Mouse (Mus musculus): ENCODE results near the gene Pitpnm2. TPM values are rescaled to one million over a fixed set of nuclear protein-coding genes. Genes with fewer than 3 reads are reported as not detected.

Gene Pitpnm2
- polyA plus RNA-seq, 1 experiment from 2014 or later = 7.3 TPM

DNA sequence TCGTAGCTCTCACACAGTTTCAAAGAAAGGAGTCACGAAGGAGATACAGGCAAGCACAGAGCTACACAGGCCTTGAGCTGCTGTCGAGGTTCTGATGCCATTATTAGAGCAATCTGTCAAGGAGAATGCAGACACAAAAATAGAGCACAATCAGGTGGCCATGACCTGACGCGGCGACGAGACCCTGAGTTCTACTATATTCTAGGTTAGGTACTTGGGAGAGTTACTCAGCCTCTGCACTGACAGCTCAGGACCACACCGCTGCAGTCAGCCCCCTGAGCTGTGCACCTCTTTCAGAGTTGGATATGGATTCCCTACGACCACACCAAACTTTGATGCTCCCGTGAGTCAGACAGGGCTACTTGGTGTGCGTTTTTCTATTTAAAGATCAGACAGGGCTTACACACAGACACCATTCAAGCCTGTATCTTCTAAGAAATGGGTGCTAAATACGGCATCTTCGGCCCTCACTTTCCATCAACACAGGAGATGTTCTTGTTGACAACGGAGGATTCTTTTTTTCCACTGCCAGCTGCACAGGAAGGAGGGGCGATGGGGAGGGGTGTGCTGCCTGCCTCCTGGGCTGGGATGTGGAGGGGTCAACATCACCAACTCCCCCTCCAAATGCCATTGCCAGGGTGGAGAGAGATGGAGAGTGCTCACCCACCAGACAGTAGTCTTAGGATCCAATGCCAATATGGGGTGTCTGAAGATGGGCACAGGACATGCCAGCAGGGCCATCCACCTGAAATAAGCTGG is 63.7 kb downstream of the Pitpnm2 start:
- Histone ChIP-seq H3K36me3 (ENCODE audit: control insufficient read depth, insufficient read depth) (no peaks in the 10 kb centered on the region), H3K27me3 (ENCODE audit: control insufficient read depth, insufficient read depth, low read length) (no peaks in the 10 kb centered on the region), H3K4me1 (ENCODE audit: control insufficient read depth, insufficient read depth, low read length) (peaks cover 69% of the 10 kb centered on the region), H3K9ac (ENCODE audit: low read length) (peak overlapping the region; percentile 68), H3K27ac (ENCODE audit: low read length) (peak overlapping the region; percentile 95), H3K4me3 (ENCODE audit: low read length) (peak overlapping the region; percentile 39), H3K9me3 (replicated peaks; ENCODE audit: control insufficient read depth, low read length) (no peaks in the 10 kb centered on the region), H3K4me2 (ENCODE audit: low read depth, low read length) (peak overlapping the region; percentile 55)
- peak; percentile 26 for ATAC-seq (replicated peaks; ENCODE audit: extremely low read depth, insufficient read depth, low FRiP score)
- 38% methylated on average over 15 of the region's 15 CpGs for WGBS

DNA sequence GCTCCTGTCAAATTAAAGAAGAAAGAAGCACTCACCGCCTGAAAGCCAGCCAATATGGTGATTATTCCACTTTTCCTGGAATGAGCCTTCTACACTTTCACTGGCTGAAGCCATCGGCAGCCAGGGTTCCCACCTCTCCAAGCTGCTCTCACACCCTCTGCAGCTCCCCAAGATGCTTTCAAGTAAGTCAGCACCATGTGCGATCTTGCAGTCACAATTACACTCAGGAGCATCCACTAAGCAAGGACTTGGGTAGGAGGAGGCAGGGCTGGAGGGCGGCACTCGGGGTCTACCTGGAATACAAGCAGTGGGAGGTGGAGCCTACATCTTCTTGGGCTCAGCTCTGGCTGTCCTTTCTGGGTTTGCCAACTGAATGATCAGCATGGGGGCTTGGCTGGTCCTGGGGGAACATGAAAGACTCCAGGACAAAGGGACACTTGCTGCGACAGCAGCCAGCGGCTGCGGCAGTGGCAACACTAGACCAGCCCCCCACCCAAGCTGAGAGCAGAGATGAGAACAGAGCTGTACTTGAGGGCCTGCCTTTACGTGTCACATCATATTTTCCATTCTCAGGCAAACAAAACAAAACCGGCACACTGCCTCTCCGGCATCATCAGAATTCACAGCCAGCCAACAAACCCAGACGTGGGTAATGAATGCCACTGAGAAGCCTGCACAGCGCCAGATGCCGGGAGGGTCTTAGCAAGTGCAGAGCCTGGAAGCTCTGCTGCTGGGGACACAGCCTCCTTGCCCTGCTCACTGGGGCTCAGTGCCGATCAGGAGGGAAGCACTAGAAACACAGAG is 64.5 kb downstream of the Pitpnm2 start:
- no peaks in the 10 kb centered on the region for H3K36me3 ChIP-seq (ENCODE audit: control insufficient read depth, insufficient read depth)
- peak overlapping the region; percentile 68 for H3K9ac ChIP-seq (ENCODE audit: low read length)
- H3K4me1 ChIP-seq (ENCODE audit: control insufficient read depth, insufficient read depth, low read length) = peaks cover 69% of the 10 kb centered on the region
- ATAC-seq (replicated peaks; ENCODE audit: extremely low read depth, insufficient read depth, low FRiP score) = peak; percentile 6; the same call in 1 of the 2 replicates
- H3K9me3 ChIP-seq (replicated peaks; ENCODE audit: control insufficient read depth, low read length) = no peaks in the 10 kb centered on the region
- H3K27ac ChIP-seq (ENCODE audit: low read length) = peak overlapping the region; percentile 95
- H3K4me3 ChIP-seq (ENCODE audit: low read length) = peak overlapping the region; percentile 39
- WGBS = 26% methylated on average over 15 of the region's 15 CpGs
- H3K4me2 ChIP-seq (ENCODE audit: low read depth, low read length) = peak overlapping the region; percentile 55
- H3K27me3 ChIP-seq (ENCODE audit: control insufficient read depth, insufficient read depth, low read length) = no peaks in the 10 kb centered on the region

DNA sequence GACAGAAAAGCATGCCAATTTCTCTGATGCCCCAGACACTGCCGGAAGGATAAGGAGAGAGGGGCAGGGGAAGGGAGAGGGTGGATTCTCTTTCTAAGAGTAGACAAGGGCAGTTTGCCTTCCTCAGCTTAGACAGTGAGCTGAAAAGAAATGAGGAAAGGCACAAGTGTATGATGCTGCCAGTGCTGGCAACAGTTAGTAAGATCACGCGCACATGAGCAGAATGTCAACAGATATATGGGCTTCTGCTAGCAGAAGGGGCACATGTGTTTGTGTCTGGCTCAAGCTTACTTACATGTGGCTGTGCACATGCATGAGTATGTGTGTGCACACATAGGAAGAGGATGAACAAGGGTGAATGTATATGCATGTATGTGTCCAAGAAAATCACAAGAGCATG is 65.4 kb downstream of the Pitpnm2 start:
- Histone ChIP-seq H3K4me1 (ENCODE audit: control insufficient read depth, insufficient read depth, low read length) (peaks cover 60% of the 10 kb centered on the region), H3K9me3 (replicated peaks; ENCODE audit: control insufficient read depth, low read length) (no peaks in the 10 kb centered on the region), H3K27ac (ENCODE audit: low read length) (peak overlapping the region; percentile 95), H3K27me3 (ENCODE audit: control insufficient read depth, insufficient read depth, low read length) (no peaks in the 10 kb centered on the region), H3K36me3 (ENCODE audit: control insufficient read depth, insufficient read depth) (no peaks in the 10 kb centered on the region), H3K4me3 (ENCODE audit: low read length) (peak overlapping the region; percentile 27; the same call in 1 of the 2 replicates), H3K9ac (ENCODE audit: low read length) (peak overlapping the region; percentile 68), H3K4me2 (ENCODE audit: low read depth, low read length) (peak overlapping the region; percentile 55)
- ATAC-seq (replicated peaks; ENCODE audit: extremely low read depth, insufficient read depth, low FRiP score) = no peak
- 57% methylated on average over 3 of the region's 3 CpGs for WGBS

DNA sequence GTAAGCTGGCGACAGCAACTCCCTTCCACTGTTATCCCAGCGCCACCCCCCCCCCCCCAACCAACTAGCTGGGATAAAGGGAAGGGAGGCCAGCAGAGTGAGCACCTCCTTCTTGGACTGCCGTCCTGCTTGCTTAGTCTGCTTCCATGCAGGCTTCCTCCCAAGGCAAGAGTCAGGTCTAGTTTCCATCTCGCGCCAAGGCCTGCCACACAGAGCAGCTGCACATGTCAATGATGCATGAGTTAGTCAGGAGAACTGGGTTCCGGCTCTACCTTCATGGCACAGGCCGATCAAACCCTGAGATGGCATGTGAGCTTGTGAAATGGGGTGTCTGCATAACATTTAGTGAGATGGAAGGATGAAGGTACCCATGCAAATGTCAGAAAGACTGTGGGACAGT is 66.9 kb downstream of the Pitpnm2 start:
- no peak for ATAC-seq (replicated peaks; ENCODE audit: extremely low read depth, insufficient read depth, low FRiP score)
- H3K9me3 ChIP-seq (replicated peaks; ENCODE audit: control insufficient read depth, low read length) = no peaks in the 10 kb centered on the region
- no peak overlapping the region for H3K4me3 ChIP-seq (ENCODE audit: low read length)
- no peak overlapping the region for H3K4me2 ChIP-seq (ENCODE audit: low read depth, low read length)
- 75% methylated on average over 7 of the region's 7 CpGs for WGBS
- H3K4me1 ChIP-seq (ENCODE audit: control insufficient read depth, insufficient read depth, low read length) = peaks cover 55% of the 10 kb centered on the region
- no peak overlapping the region for H3K9ac ChIP-seq (ENCODE audit: low read length)
- no peak overlapping the region for H3K27ac ChIP-seq (ENCODE audit: low read length)
- no peaks in the 10 kb centered on the region for H3K36me3 ChIP-seq (ENCODE audit: control insufficient read depth, insufficient read depth)
- no peaks in the 10 kb centered on the region for H3K27me3 ChIP-seq (ENCODE audit: control insufficient read depth, insufficient read depth, low read length)

DNA sequence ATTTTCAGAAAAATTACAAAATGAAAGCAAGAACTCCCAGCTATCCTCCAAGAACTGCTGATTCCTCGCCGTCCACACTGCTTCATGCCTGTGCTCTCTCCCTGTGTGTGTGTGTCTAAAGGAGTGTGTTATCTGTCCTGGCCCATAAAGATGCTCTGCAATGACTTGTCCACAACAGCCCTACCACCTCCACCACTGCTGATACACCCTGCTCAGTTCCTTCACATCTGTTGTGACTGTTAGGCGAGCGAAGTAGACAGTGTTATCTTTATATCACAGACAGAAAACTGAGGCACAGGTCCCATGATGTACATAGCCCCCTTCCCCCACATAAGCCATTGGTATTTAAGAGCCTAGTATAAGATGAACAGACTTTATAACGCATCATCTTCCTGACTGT is 67.5 kb downstream of the Pitpnm2 start:
- Histone ChIP-seq H3K9me3 (replicated peaks; ENCODE audit: control insufficient read depth, low read length) (no peaks in the 10 kb centered on the region), H3K36me3 (ENCODE audit: control insufficient read depth, insufficient read depth) (no peaks in the 10 kb centered on the region), H3K4me3 (ENCODE audit: low read length) (no peak overlapping the region), H3K9ac (ENCODE audit: low read length) (no peak overlapping the region), H3K27ac (ENCODE audit: low read length) (no peak overlapping the region), H3K4me2 (ENCODE audit: low read depth, low read length) (no peak overlapping the region), H3K4me1 (ENCODE audit: control insufficient read depth, insufficient read depth, low read length) (peaks cover 53% of the 10 kb centered on the region), H3K27me3 (ENCODE audit: control insufficient read depth, insufficient read depth, low read length) (no peaks in the 10 kb centered on the region)
- 84% methylated on average over 5 of the region's 5 CpGs for WGBS
- no peak for ATAC-seq (replicated peaks; ENCODE audit: extremely low read depth, insufficient read depth, low FRiP score)

DNA sequence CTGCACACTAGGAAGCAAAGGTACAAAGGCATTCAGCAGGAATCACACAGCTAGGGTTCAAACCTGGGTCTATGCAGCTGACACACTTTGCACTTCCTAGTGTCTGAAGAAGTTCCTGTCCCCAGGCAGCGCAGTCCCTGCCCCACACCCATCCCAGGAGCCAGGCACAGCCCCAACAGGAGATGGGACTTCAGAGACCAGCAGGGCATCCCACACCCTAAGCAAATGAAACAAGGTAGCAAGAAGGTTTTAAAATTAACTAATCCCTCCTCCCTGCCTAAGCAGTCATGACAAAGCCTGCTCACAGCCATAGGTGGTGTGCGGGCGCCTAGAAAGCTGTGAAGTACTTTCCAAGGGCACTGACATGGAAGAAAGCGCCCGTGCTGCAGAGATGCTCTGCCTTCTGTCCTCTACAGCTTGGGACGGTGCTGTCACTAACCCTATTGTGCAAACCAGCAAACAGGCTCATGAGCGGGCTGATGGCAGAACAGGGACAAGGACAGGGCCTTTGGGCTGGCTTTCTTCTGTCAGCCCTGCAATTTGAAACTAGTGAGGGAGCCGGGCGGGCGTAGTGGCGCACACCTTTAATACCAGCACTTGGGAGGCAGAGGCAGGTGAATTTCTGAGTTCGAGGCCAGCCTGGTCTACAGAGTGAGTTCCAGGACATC is 68.9 kb downstream of the Pitpnm2 start:
- WGBS = 64% methylated on average over 12 of the region's 12 CpGs
- Histone ChIP-seq H3K4me3 (ENCODE audit: low read length) (no peak overlapping the region), H3K27me3 (ENCODE audit: control insufficient read depth, insufficient read depth, low read length) (no peaks in the 10 kb centered on the region), H3K9ac (ENCODE audit: low read length) (peak overlapping the region; percentile 39), H3K36me3 (ENCODE audit: control insufficient read depth, insufficient read depth) (no peaks in the 10 kb centered on the region), H3K27ac (ENCODE audit: low read length) (peak overlapping the region; percentile 26; the same call in 1 of the 2 replicates), H3K4me1 (ENCODE audit: control insufficient read depth, insufficient read depth, low read length) (peaks cover 49% of the 10 kb centered on the region), H3K4me2 (ENCODE audit: low read depth, low read length) (no peak overlapping the region), H3K9me3 (replicated peaks; ENCODE audit: control insufficient read depth, low read length) (no peaks in the 10 kb centered on the region)
- ATAC-seq (replicated peaks; ENCODE audit: extremely low read depth, insufficient read depth, low FRiP score) = no peak

DNA sequence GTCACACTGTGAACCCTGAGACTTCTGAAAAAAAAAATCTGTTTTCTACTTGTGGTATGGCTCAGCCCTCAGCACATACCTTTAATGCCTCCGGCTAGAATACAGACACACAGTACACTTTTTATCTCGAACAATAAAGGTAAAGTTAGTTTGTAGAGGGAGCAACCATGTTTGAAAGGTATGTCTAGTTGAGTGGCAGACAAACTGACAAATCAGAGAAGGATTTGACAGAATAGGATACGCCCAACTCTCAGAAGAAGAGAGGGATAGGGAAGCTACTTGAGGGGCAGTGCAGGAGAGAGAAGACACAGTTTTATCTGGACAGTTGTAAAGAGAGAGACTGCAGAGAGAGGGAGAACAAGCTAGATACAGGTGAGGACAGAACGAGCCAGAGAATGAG is 70.1 kb downstream of the Pitpnm2 start:
- Histone ChIP-seq H3K4me1 (ENCODE audit: control insufficient read depth, insufficient read depth, low read length) (peaks cover 46% of the 10 kb centered on the region), H3K27ac (ENCODE audit: low read length) (no peak overlapping the region), H3K4me3 (ENCODE audit: low read length) (no peak overlapping the region), H3K4me2 (ENCODE audit: low read depth, low read length) (no peak overlapping the region), H3K9ac (ENCODE audit: low read length) (no peak overlapping the region), H3K9me3 (replicated peaks; ENCODE audit: control insufficient read depth, low read length) (no peaks in the 10 kb centered on the region), H3K36me3 (ENCODE audit: control insufficient read depth, insufficient read depth) (no peaks in the 10 kb centered on the region), H3K27me3 (ENCODE audit: control insufficient read depth, insufficient read depth, low read length) (no peaks in the 10 kb centered on the region)
- no peak for ATAC-seq (replicated peaks; ENCODE audit: extremely low read depth, insufficient read depth, low FRiP score)
- WGBS = 82% methylated on average over 4 of the region's 4 CpGs

DNA sequence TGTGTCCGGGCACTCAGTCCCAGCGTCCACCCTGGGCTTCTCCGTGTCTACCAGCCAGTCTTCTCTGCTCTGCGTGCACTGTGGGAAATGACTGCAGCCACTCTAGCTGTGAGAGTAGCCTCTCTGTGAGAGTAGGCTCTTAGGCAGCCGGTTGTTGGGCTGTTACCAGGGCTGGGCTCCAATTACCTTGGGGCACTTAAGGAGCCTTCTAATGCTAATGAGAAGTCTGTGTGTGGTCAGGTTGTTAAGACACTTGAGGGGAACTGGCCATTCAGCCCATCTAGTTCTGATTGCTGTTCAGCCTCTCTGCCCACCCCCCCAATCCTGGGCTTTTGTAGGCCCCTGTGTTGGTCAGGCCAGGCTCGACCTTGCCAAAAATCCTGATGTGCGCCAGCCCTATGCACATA is 72.8 kb downstream of the Pitpnm2 start:
- Histone ChIP-seq H3K27ac (ENCODE audit: low read length) (peak overlapping the region; percentile 75), H3K4me2 (ENCODE audit: low read depth, low read length) (no peak overlapping the region), H3K9ac (ENCODE audit: low read length) (peak overlapping the region; percentile 31), H3K9me3 (replicated peaks; ENCODE audit: control insufficient read depth, low read length) (no peaks in the 10 kb centered on the region), H3K4me3 (ENCODE audit: low read length) (no peak overlapping the region), H3K27me3 (ENCODE audit: control insufficient read depth, insufficient read depth, low read length) (no peaks in the 10 kb centered on the region), H3K4me1 (ENCODE audit: control insufficient read depth, insufficient read depth, low read length) (peaks cover 62% of the 10 kb centered on the region), H3K36me3 (ENCODE audit: control insufficient read depth, insufficient read depth) (no peaks in the 10 kb centered on the region)
- 46% methylated on average over 7 of the region's 7 CpGs for WGBS
- no peak for ATAC-seq (replicated peaks; ENCODE audit: extremely low read depth, insufficient read depth, low FRiP score)

All from heart, embryonic 16.5 days (tissue).